Mouse (Mus musculus): ENCODE data around the gene Gm11027. TPM values are rescaled to one million over a fixed set of nuclear protein-coding genes. Genes with fewer than 3 reads are reported as not detected.

Gm11027 gene
- not detected for polyA plus RNA-seq (2017; shearing (Covaris generic))

GRCm38 (mm10) chr12:116275086-116275485 is at the start of gene Gm11027:
Gm11027 (plus strand) TSS chr12:116275386.

GRCm38 (mm10) chr12:116262555-116263341 is 12.4 kb upstream of the Gm11027 start, which contains the start of gene Wdr60:
Wdr60 (minus strand) TSS chr12:116263022.

DNA sequence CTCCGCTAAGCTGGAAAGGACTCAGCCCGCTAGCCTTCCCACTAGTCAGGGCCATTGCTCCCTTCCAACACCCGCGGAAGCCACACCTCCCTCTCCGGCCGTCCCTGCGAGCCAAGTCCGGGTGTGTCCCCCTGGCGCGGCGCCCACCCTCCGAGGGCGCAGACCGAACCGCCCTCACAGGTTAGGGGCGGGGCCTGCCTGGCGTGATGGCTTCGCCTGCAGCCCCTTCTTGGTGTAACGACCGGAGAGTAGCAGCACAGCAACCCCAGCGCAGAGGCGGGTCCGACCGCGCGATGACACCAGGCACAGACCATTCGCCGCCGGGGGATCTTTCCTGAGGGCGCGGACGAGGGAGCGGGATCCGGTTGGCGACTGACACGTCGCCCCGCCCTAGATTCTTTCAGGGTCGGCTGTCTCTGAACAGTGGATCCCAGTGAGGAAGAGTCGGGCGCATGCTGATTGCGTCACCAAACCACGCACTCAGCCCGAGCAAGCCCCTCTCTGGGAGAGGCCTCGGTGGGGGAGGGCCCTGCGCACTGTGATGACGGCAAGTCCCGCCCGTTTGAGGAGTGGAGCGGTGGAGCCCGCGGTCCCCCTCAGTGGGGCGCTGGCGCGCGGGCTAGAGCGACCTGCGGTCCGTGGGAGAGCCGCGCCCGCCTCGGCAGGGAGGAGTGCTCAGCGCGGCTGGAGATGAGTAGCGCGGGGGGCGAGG is 5.6 kb downstream of the Gm11027 start, which contains the start of gene Esyt2:
Gene Esyt2, plus strand, starts transcription at position 544 of the 712 bp plus-strand sequence.

Other genes with a start within 250 kb of the Gm11027 start
- 43.2 TPM for gene Zfp386, start 227.7 kb upstream of the Gm11027 start, polyA plus RNA-seq (2017; shearing (Covaris generic))
- 0.22 TPM for gene Vipr2, start 197.7 kb upstream of the Gm11027 start, polyA plus RNA-seq (2017; shearing (Covaris generic))
- gene Wdr60, start 12.4 kb upstream of the Gm11027 start, polyA plus RNA-seq (2017; shearing (Covaris generic)): 1.8 TPM
- 39.8 TPM for gene Esyt2, start 5.8 kb downstream of the Gm11027 start, polyA plus RNA-seq (2017; shearing (Covaris generic))
- 14.3 TPM for gene Ncapg2, start 130.0 kb downstream of the Gm11027 start, polyA plus RNA-seq (2017; shearing (Covaris generic))
- not detected for gene Ptprn2, start 210.3 kb downstream of the Gm11027 start, polyA plus RNA-seq (2017; shearing (Covaris generic))

Measured in activated CD4-positive, CD25-positive, alpha-beta regulatory T cell, adult 9 weeks (primary cell).